Mouse (Mus musculus) macrophage (primary cell): ENCODE results near the gene Serpina6. TPM values are rescaled to one million over a fixed set of nuclear protein-coding genes. Genes with fewer than 3 reads are reported as not detected.
"Not testable (repeated sequence)": the region's sequence is repeated elsewhere in the genome, so short reads cannot be mapped to it uniquely, and the experiment has no call there.

Source experiments
- H3K27ac ChIP-seq: fragments of 350-480 bp; formaldehyde crosslinking; 2 replicates; pipeline ENCODE4 v1.9.0; 2021
- H3K36me3 ChIP-seq: fragments of 350-480 bp; formaldehyde crosslinking; 2 replicates; pipeline ENCODE4 v1.9.0; 2021; ENCODE audit errors: inconsistent target
- H3K4me3 ChIP-seq: fragments of 350-480 bp; formaldehyde crosslinking; 2 replicates; pipeline ENCODE4 v1.9.0; 2021; ENCODE audit errors: inconsistent target
- H3K79me2 ChIP-seq: fragments of 350-480 bp; formaldehyde crosslinking; 2 replicates; pipeline ENCODE4 v1.9.0; 2021; ENCODE audit errors: inconsistent target
- WGBS: methylation state at CpG from one replicate; pipeline ENCODE4 v1.1.7; 2026; ENCODE audit warnings: inconsistent platforms; ENCODE audit not compliant: missing documents; 5-methylcytosine and 5-hydroxymethylcytosine counted together
- polyA plus RNA-seq: library from polyadenylated mRNA; stranded (reverse); fragments of 250-400 nt; gene quantifications from 3 replicates; pipeline ENCODE4 v1.2.4, GENCODE M21; 2018; ENCODE audit warnings: inconsistent platforms
- total RNA-seq, 78 experiments: library from RNA; depleted of rRNA; stranded (reverse); fragments of 250-400 nt; gene quantifications; 1 replicate in 9 of 78; 2 replicates in 24 of 78; 3 replicates in 43 of 78; 4 replicates in 2 of 78; pipeline ENCODE4 v1.2.4; 2018; ENCODE audit warnings: inconsistent platforms in 56 of 78

The Serpina6 gene
- total RNA-seq (2018; cell fraction: chromatin; rRNA removed): not detected
- not detected for total RNA-seq (2018; cell fraction: cytosol; rRNA removed)
- not detected for total RNA-seq (2018; cell fraction: nucleus; rRNA removed)
- not detected in 3 replicates for polyA plus RNA-seq

DNA sequence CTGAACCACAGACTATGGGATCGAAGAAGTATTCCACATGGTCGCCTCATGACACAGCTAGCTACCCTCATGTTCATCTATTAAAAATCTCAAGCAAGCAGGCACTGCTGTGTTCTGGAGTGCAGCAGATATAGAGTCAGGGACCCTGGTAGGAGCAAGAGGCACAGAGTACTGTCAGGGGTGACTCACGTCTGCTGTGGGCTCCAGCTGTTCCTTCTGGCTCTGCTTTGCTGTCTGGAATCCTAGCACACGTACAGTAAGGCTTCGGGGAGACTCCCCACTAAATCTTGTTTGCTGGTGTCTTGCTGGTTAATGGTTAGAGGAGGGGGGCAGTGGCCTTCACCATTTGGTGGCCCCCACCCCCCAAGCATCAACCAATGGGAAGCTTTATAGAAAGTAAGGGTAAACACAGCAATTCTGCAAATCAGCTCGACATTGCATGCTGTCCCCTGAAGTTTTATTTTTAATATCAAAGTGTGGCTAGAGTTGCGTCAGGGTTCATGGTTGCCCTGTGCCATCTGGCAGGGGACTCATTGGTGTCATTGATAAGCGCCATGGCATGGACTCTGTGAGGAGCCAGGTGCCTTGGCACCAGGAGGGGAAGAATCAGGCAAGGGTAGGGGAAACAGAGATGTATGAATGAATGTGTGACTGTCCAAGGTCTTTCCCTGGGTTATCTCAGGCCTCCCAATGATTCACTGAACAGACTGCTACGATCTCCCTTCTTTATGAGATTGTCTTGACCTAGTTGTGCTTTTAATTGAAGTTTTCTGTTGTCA lies at the start of gene Serpina6:
TSS of gene Serpina6 (minus strand) at position 365 of the 779 bp plus-strand sequence.
- 72% methylated on average over 9 of the region's 9 CpGs for WGBS
- Histone ChIP-seq H3K27ac (no peak within 1 kb of the TSS), H3K4me3 (no peak within 1 kb of the TSS), H3K36me3 (no peaks in the 10 kb centered on the region), H3K79me2 (no peaks in the 10 kb centered on the region)

- H3K79me2 ChIP-seq: no peaks in the 10 kb centered on the region
- WGBS: 64% methylated on average over 4 of the region's 4 CpGs
- H3K36me3 ChIP-seq: no peaks in the 10 kb centered on the region
- no peak overlapping the region for H3K27ac ChIP-seq
- H3K4me3 ChIP-seq: no peak overlapping the region
These were observed 49.1 kb upstream of the Serpina6 start for GRCm38 (mm10) chr12:103706113-103706512.

GRCm38 (mm10) chr12:103705547-103705946 lies 48.5 kb upstream of the Serpina6 start:
- 63% methylated on average over 2 of the region's 2 CpGs for WGBS

GRCm38 (mm10) chr12:103700144-103700750 lies 43.2 kb upstream of the Serpina6 start:
- no peak overlapping the region for H3K27ac ChIP-seq
- 92% methylated on average over 4 of the region's 4 CpGs for WGBS
- no peaks in the 10 kb centered on the region for H3K36me3 ChIP-seq
- no peak overlapping the region for H3K4me3 ChIP-seq
- no peaks in the 10 kb centered on the region for H3K79me2 ChIP-seq

More at GRCm38 (mm10) chr12:103705547-103705946, 48.5 kb upstream of the Serpina6 start:
- Histone ChIP-seq H3K4me3 (no peak overlapping the region), H3K36me3 (no peaks in the 10 kb centered on the region), H3K27ac (no peak overlapping the region), H3K79me2 (no peaks in the 10 kb centered on the region)

GRCm38 (mm10) chr12:103695429-103695828 lies 38.4 kb upstream of the Serpina6 start, which contains the start of gene Serpina1f:
Serpina1f (minus strand) TSS chr12:103695529.
- H3K79me2 ChIP-seq: no peaks in the 10 kb centered on the region
- H3K36me3 ChIP-seq: no peaks in the 10 kb centered on the region
- no peak within 1 kb of the TSS for H3K27ac ChIP-seq
- H3K4me3 ChIP-seq: no peak within 1 kb of the TSS
- 86% methylated on average over 8 of the region's 8 CpGs for WGBS

- WGBS: 27% methylated on average over 3 of the region's 3 CpGs
- no peaks in the 10 kb centered on the region for H3K79me2 ChIP-seq
- no peaks in the 10 kb centered on the region for H3K36me3 ChIP-seq
- no peak overlapping the region for H3K27ac ChIP-seq
- H3K4me3 ChIP-seq: no peak overlapping the region
These were observed 31.3 kb upstream of the Serpina6 start for GRCm38 (mm10) chr12:103688221-103688814.

GRCm38 (mm10) chr12:103687021-103687420 lies 30.0 kb upstream of the Serpina6 start:
- no peaks in the 10 kb centered on the region for H3K79me2 ChIP-seq
- H3K36me3 ChIP-seq: no peaks in the 10 kb centered on the region
- 65% methylated on average over 7 of the region's 7 CpGs for WGBS
- H3K27ac ChIP-seq: no peak overlapping the region
- H3K4me3 ChIP-seq: no peak overlapping the region

DNA sequence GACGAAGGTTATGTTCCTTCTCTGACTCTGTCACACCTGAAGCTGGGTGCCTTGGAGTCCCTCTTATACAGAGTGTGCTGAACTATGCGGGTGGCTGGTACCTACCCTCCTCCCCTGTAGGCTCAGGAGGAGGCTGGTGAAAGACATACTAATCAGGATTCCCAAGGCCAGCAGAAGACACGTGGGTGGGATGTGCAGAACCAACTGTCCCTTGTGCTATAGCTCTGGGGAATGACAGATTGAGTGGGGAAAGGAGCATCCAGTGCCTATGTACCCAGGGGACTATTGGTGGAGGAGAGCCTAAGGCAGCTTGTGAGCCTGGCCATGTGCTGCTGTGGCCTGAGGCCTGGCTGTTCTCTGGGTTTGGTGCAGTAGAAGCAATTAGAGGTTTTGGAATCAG lies 29.0 kb upstream of the Serpina6 start:
- Histone ChIP-seq H3K36me3 (no peaks in the 10 kb centered on the region), H3K4me3 (no peak overlapping the region), H3K79me2 (no peaks in the 10 kb centered on the region), H3K27ac (no peak overlapping the region)
- 75% methylated on average over 3 of the region's 3 CpGs for WGBS

DNA sequence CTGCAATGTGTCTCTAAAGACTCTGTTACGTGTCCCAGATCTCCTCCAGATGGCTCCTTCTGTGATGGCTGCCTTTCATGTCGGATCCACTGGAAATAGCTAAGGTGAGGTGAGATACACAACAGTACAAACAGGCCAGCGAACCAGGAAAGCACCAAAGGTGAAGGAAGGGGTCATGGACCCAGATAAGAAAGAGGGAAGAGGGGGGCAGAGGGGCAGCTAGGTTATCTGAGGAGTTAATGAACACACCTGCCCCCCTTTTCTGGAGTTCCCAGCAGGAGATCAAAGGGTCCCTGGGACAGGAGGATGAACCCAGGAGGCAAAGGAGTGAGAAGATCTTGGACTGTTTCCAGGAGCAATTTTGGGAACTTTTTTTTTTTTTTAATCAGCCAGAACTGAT lies 28.4 kb upstream of the Serpina6 start:
- no peak overlapping the region for H3K27ac ChIP-seq
- no peaks in the 10 kb centered on the region for H3K36me3 ChIP-seq
- H3K4me3 ChIP-seq: no peak overlapping the region
- 65% methylated on average over 3 of the region's 3 CpGs for WGBS
- no peaks in the 10 kb centered on the region for H3K79me2 ChIP-seq

- 56% methylated on average over 4 of the region's 4 CpGs for WGBS
- Histone ChIP-seq H3K4me3 (no peak overlapping the region), H3K79me2 (no peaks in the 10 kb centered on the region), H3K36me3 (no peaks in the 10 kb centered on the region), H3K27ac (no peak overlapping the region)
These were observed 26.8 kb upstream of the Serpina6 start for GRCm38 (mm10) chr12:103683775-103684174.

DNA sequence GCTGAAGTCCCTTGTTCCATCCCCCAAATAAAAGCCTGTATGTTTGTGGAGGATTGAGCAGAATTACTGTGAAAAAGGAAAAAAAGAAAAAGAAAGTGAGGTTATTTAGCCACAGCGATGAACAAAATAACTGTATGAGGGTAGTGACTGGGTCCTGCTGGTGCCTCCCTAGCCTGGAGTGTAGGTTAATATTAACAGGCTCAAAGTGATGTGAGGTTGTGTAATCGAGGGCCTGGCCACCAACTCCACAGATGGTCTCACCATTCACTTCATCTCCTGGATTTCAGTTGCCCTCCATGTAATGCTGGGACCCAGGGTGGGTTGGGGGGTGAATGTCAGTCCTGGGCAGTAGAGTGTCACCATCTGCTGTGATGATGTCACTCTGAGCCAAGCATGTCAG lies 24.7 kb upstream of the Serpina6 start:
- no peak overlapping the region for H3K4me3 ChIP-seq
- WGBS: 67% methylated on average over 2 of the region's 2 CpGs
- H3K79me2 ChIP-seq: no peaks in the 10 kb centered on the region
- no peaks in the 10 kb centered on the region for H3K36me3 ChIP-seq
- no peak overlapping the region for H3K27ac ChIP-seq

- Histone ChIP-seq H3K4me3 (no peak overlapping the region), H3K36me3 (no peaks in the 10 kb centered on the region), H3K79me2 (no peaks in the 10 kb centered on the region), H3K27ac (no peak overlapping the region)
- WGBS: 73% methylated on average over 2 of the region's 2 CpGs
These were observed 24.2 kb upstream of the Serpina6 start for GRCm38 (mm10) chr12:103681169-103681568.

- not testable (repeated sequence) for H3K79me2 ChIP-seq, H3K36me3 ChIP-seq, H3K27ac ChIP-seq, H3K4me3 ChIP-seq
- WGBS: 100% methylated on average over 1 of the region's 1 CpGs
These were observed 22.8 kb upstream of the Serpina6 start for GRCm38 (mm10) chr12:103679853-103680252.

GRCm38 (mm10) chr12:103676039-103676438 lies 19.0 kb upstream of the Serpina6 start, which contains the start of gene Serpina16:
Serpina16 (minus strand) TSS chr12:103676139.
- Histone ChIP-seq H3K79me2 (no peaks in the 10 kb centered on the region), H3K27ac (no peak within 1 kb of the TSS), H3K4me3 (no peak within 1 kb of the TSS), H3K36me3 (no peaks in the 10 kb centered on the region)
- WGBS: 100% methylated on average over 1 of the region's 1 CpGs

DNA sequence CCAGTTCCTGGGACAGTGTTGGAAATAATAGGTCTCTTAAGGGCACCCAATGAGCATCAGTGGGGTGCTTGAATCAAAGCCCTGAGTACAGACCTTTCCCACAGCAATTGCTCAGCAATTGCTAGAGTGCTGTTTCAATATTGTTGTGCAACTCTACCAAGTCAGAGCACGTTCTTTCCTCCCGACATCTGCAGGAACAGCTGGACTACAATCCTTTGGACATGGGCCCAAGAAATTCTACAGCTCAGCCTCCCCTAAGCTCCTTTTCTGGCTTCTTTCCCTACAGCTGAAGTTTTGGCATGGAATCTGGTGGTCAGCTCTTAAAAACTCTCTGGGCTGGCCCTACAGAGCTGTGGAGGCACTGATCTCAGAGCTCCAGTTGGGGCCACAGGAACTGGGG lies 16.2 kb upstream of the Serpina6 start:
- Histone ChIP-seq H3K27ac (no peak overlapping the region), H3K36me3 (no peaks in the 10 kb centered on the region), H3K79me2 (no peaks in the 10 kb centered on the region), H3K4me3 (no peak overlapping the region)
- 94% methylated on average over 2 of the region's 2 CpGs for WGBS
